Comparison of ENCODE assay signal across 24 mouse cellular contexts in genomic region chr7:66228610-66228920, GRCm38 (mm10).
DNase-seq lines count a peak whose midpoint lies in the region; ATAC-seq and TF ChIP-seq lines count a peak whose summit lies in the region.
"Had no signal": no experiment of that assay in that cellular context is flagged by ENCODE, and none has a peak within 500 bp of the region (broad histone marks: within the 10 kb centered on the region; RNA-seq: fewer than 3 reads in every experiment).

No protein-coding gene starts in this region.

- no peaks in the 10 kb centered on the region for H3K27me3 ChIP-seq in forebrain, embryonic 10.5 days (ENCODE audit: poor library complexity, severe bottlenecking)
- no peaks in the 10 kb centered on the region for H3K27me3 ChIP-seq in forebrain, embryonic 15.5 days
- H3K27me3 ChIP-seq in kidney, adult 2 months (replicated peaks; ENCODE audit: control insufficient read depth, insufficient read depth, low read length): no peaks in the 10 kb centered on the region
- no peaks in the 10 kb centered on the region for H3K27me3 ChIP-seq in embryonic facial prominence, embryonic 12.5 days
- no peaks in the 10 kb centered on the region for H3K27me3 ChIP-seq in stomach, postnatal 0 days (ENCODE audit: control insufficient read depth, insufficient read depth, low read length)
- H3K27me3 ChIP-seq in hindbrain, embryonic 11.5 days (ENCODE audit: control insufficient read depth, insufficient read depth, low read length): no peaks in the 10 kb centered on the region
- H3K27me3 ChIP-seq: hindbrain, embryonic 12.5 days; liver, embryonic 15.5 days; lung, embryonic 15.5 days; megakaryocyte, embryonic 14.5 days; neural tube, embryonic 13.5 days; stomach, embryonic 15.5 days had no signal

- 85% methylated on average over 2 of the region's 2 CpGs for WGBS in forebrain, embryonic 10.5 days
- WGBS in forebrain, embryonic 15.5 days: 82% methylated on average over 2 of the region's 2 CpGs
- 63% methylated on average over 2 of the region's 2 CpGs for WGBS in kidney, adult 2 months
- WGBS in embryonic facial prominence, embryonic 12.5 days: 56% methylated on average over 2 of the region's 2 CpGs
- 40% methylated on average over 2 of the region's 2 CpGs for WGBS in stomach, postnatal 0 days
- 77% methylated on average over 2 of the region's 2 CpGs for WGBS in hindbrain, embryonic 11.5 days

- TF ChIP-seq EP300 in stomach, postnatal 0 days (optimal IDR thresholded peaks at IDR 0.05): no peak

- H3K9ac ChIP-seq in forebrain, embryonic 15.5 days (replicated peaks): no peak overlapping the region
- no peak overlapping the region for H3K9ac ChIP-seq in embryonic facial prominence, embryonic 12.5 days
- H3K9ac ChIP-seq in stomach, postnatal 0 days (ENCODE audit: low read length): no peak overlapping the region
- no peak overlapping the region for H3K9ac ChIP-seq in hindbrain, embryonic 11.5 days (ENCODE audit: low read depth, low read length)
- H3K9ac ChIP-seq: hindbrain, embryonic 12.5 days; liver, embryonic 15.5 days; lung, embryonic 15.5 days; stomach, embryonic 15.5 days had no signal

- TF ChIP-seq CTCF in kidney, adult 2 months (conservative IDR thresholded peaks at IDR 0.05; ENCODE audit: insufficient read depth, insufficient read length, low read depth, low read length): no peak
- no peak for TF ChIP-seq CTCF in stomach, postnatal 0 days (IDR thresholded peaks at IDR 0.05; ENCODE audit: low read depth)

- H3K4me1 ChIP-seq in forebrain, embryonic 10.5 days: peaks cover 46% of the 10 kb centered on the region
- H3K4me1 ChIP-seq in forebrain, embryonic 15.5 days: peaks cover 9% of the 10 kb centered on the region
- peaks cover 6% of the 10 kb centered on the region; the same call in 1 of the 2 replicates for H3K4me1 ChIP-seq in kidney, adult 2 months (ENCODE audit: control insufficient read depth, insufficient read depth, low read length)
- peaks cover 24% of the 10 kb centered on the region for H3K4me1 ChIP-seq in embryonic facial prominence, embryonic 12.5 days
- no peaks in the 10 kb centered on the region for H3K4me1 ChIP-seq in stomach, postnatal 0 days (replicated peaks; ENCODE audit: control insufficient read depth, insufficient read depth)
- H3K4me1 ChIP-seq in hindbrain, embryonic 11.5 days (replicated peaks; ENCODE audit: control insufficient read depth, insufficient read depth, low read length): peaks cover 11% of the 10 kb centered on the region

- no peak overlapping the region for H3K4me3 ChIP-seq in forebrain, embryonic 10.5 days
- H3K4me3 ChIP-seq in forebrain, embryonic 15.5 days: no peak overlapping the region
- H3K4me3 ChIP-seq in kidney, adult 2 months (ENCODE audit: insufficient read depth, low read depth, low read length): no peak overlapping the region
- H3K4me3 ChIP-seq in embryonic facial prominence, embryonic 12.5 days: no peak overlapping the region
- no peak overlapping the region for H3K4me3 ChIP-seq in stomach, postnatal 0 days (ENCODE audit: low read depth, low read length)
- H3K4me3 ChIP-seq in hindbrain, embryonic 11.5 days (ENCODE audit: low read depth, low read length): no peak overlapping the region
- H3K4me3 ChIP-seq: hindbrain, embryonic 12.5 days; liver, embryonic 15.5 days; lung, embryonic 15.5 days; megakaryocyte, embryonic 14.5 days; neural tube, embryonic 13.5 days; stomach, embryonic 15.5 days had no signal

- no peak for DNase-seq in forebrain, embryonic 10.5 days (ENCODE audit: extremely low spot score, low spot score)
- no peak for DNase-seq in kidney, adult 2 months
- no peak for DNase-seq in kidney, adult 9 months
- no peak for DNase-seq in stomach, postnatal 0 days (ENCODE audit: low spot score)
- no peak for DNase-seq in hindbrain, embryonic 11.5 days (ENCODE audit: low spot score)
- DNase-seq: cerebellum, adult 11 months; cerebellum, adult 9-11 months; kidney, postnatal 4 days; lung, postnatal 36 days; midbrain, embryonic 14.5 days; retina, postnatal 1 day; right cerebral cortex, postnatal 25 days; thymus, adult 18-20 months; thymus, postnatal 36 days had no signal

- H3K36me3 ChIP-seq in forebrain, embryonic 10.5 days (replicated peaks): no peaks in the 10 kb centered on the region
- H3K36me3 ChIP-seq in forebrain, embryonic 15.5 days: no peaks in the 10 kb centered on the region
- H3K36me3 ChIP-seq in kidney, adult 2 months (ENCODE audit: control insufficient read depth, insufficient read depth, low read length): no peaks in the 10 kb centered on the region
- H3K36me3 ChIP-seq in embryonic facial prominence, embryonic 12.5 days: no peaks in the 10 kb centered on the region
- no peaks in the 10 kb centered on the region for H3K36me3 ChIP-seq in stomach, postnatal 0 days (ENCODE audit: control insufficient read depth, insufficient read depth, low read length)
- H3K36me3 ChIP-seq in hindbrain, embryonic 11.5 days (ENCODE audit: control insufficient read depth, insufficient read depth, low read length): no peaks in the 10 kb centered on the region
- H3K36me3 ChIP-seq: hindbrain, embryonic 12.5 days; liver, embryonic 15.5 days; lung, embryonic 15.5 days; neural tube, embryonic 13.5 days; stomach, embryonic 15.5 days had no signal

- no peaks in the 10 kb centered on the region for H3K9me3 ChIP-seq in forebrain, embryonic 10.5 days
- no peaks in the 10 kb centered on the region for H3K9me3 ChIP-seq in forebrain, embryonic 15.5 days
- H3K9me3 ChIP-seq in embryonic facial prominence, embryonic 12.5 days: no peaks in the 10 kb centered on the region
- H3K9me3 ChIP-seq in stomach, postnatal 0 days (ENCODE audit: control insufficient read depth, low read length): no peaks in the 10 kb centered on the region
- no peaks in the 10 kb centered on the region for H3K9me3 ChIP-seq in hindbrain, embryonic 11.5 days (ENCODE audit: control insufficient read depth, low read length)
- H3K9me3 ChIP-seq: liver, embryonic 15.5 days; lung, embryonic 15.5 days; neural tube, embryonic 13.5 days; stomach, embryonic 15.5 days had no signal

- no peak for TF ChIP-seq POLR2A in kidney, adult 2 months (IDR thresholded peaks at IDR 0.05; ENCODE audit: low read depth, low read length)

- no peak for ATAC-seq in forebrain, embryonic 15.5 days (replicated peaks)
- ATAC-seq in embryonic facial prominence, embryonic 12.5 days (ENCODE audit: insufficient number of reproducible peaks, insufficient read depth, low FRiP score, low TSS enrichment): no peak
- ATAC-seq in stomach, postnatal 0 days (ENCODE audit: low FRiP score, low TSS enrichment): peak; percentile 33; the same call in 1 of the 2 replicates
- no peak for ATAC-seq in hindbrain, embryonic 11.5 days (ENCODE audit: low FRiP score)
- ATAC-seq: forebrain, embryonic 14.5 days had no signal

- H3K27ac ChIP-seq in forebrain, embryonic 10.5 days: 0 out of 2 replicates have a peak overlapping the region, but pooled peaks have one; percentile 4
- H3K27ac ChIP-seq in forebrain, embryonic 15.5 days (replicated peaks): no peak overlapping the region
- H3K27ac ChIP-seq in kidney, adult 2 months (ENCODE audit: insufficient read depth, low read depth, low read length): peak overlapping the region; percentile 71
- 0 out of 2 replicates have a peak overlapping the region, but pooled peaks have one; percentile 13 for H3K27ac ChIP-seq in embryonic facial prominence, embryonic 12.5 days
- no peak overlapping the region for H3K27ac ChIP-seq in stomach, postnatal 0 days (replicated peaks)
- H3K27ac ChIP-seq in hindbrain, embryonic 11.5 days (ENCODE audit: low read depth, low read length): no peak overlapping the region
- H3K27ac ChIP-seq: liver, embryonic 15.5 days; lung, embryonic 15.5 days; stomach, embryonic 15.5 days had no signal

- H3K4me2 ChIP-seq in forebrain, embryonic 15.5 days (replicated peaks): no peak overlapping the region
- no peak overlapping the region for H3K4me2 ChIP-seq in embryonic facial prominence, embryonic 12.5 days (replicated peaks)
- no peak overlapping the region for H3K4me2 ChIP-seq in stomach, postnatal 0 days (replicated peaks; ENCODE audit: low read depth)
- H3K4me2 ChIP-seq in hindbrain, embryonic 11.5 days (replicated peaks; ENCODE audit: low read depth, low read length): no peak overlapping the region
- H3K4me2 ChIP-seq: heart, embryonic 11.5 days; hindbrain, embryonic 12.5 days; liver, embryonic 15.5 days; lung, embryonic 15.5 days; neural tube, embryonic 13.5 days; stomach, embryonic 15.5 days had no signal

Comparison
In these comparisons a context has a peak if more than half of its experiments do, and no peak if none do; other contexts are left out.
1. H3K27ac ChIP-seq: peak in forebrain, embryonic 10.5 days (single experiment), kidney, adult 2 months (single experiment) and embryonic facial prominence, embryonic 12.5 days (single experiment); none in forebrain, embryonic 15.5 days (single experiment), stomach, postnatal 0 days (single experiment) and hindbrain, embryonic 11.5 days (single experiment).